Mouse (Mus musculus) CD4-positive, CD25-positive, alpha-beta regulatory T cell, adult 2 months (primary cell): Measurements from ENCODE around the gene Hmg20b.

Source experiments
- DNase-seq: peaks from one replicate; pipeline ENCODE4 v3.0.0-alpha.2; 2012; ENCODE audit warnings: low read depth, low spot score

Hmg20b gene

DNA sequence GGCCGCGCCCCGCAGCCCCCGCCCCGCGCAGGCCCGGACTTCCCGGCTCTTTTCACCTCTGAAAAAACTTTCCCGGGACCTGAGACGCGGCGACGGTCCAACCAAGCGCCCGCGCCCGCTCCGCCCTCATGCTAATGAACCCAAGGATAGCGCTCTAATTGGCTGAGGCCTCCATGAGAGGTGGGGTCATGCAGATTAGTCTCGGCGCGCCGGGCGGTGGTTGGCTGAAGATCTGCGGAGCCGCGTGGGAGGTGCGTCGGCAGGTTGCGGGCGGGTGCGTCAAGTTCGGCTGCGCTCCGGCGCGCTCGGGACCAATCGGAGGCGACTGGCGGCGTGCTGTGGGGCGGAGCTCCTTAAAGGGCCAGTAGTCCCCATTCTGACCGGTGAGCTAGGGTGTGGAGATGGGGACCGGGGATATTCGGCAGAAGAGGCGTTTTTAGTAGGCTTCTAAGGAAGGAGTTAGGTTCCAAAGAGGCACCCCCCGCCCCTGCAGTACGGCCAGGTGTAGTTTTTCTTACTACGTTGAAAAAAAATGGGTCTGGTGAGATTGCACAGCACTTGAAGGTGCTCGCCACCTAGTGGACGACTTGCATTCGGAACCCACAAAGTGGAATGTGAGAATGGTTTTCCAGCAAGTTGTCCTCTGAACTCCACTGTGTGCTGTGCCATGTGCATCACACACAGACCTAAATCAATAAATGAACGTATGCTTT, at the start of gene Hmg20b:
Hmg20b (minus strand) TSS at position 130 of the 713 bp plus-strand sequence.
- peak; percentile 100 for DNase-seq

DNA sequence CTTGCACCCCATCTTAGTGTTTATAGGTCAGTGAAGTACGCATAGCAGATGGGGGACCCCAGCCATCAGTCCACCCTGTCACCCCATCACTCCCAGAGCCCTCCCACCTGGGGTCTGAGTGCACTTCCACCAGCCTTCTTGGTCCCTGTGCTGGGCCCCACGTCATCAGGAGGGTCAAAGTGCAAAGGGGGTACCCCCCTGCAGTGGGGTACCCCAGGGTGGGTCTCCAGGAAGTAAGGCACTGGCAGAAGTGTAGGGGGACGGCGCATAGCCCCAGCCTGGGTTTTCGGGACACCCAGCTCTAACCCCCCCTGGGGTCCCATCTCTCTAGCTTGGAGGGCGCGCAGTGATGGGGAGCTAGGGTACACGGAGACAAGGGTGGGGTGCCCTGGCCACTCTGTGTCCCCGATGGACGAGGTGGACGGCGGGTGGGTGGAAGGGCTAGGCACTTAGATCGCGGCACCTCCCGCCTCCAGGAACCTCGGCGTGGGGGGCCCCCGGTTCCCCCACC, 49.6 kb upstream of the Hmg20b start:
- DNase-seq: no peak

DNA sequence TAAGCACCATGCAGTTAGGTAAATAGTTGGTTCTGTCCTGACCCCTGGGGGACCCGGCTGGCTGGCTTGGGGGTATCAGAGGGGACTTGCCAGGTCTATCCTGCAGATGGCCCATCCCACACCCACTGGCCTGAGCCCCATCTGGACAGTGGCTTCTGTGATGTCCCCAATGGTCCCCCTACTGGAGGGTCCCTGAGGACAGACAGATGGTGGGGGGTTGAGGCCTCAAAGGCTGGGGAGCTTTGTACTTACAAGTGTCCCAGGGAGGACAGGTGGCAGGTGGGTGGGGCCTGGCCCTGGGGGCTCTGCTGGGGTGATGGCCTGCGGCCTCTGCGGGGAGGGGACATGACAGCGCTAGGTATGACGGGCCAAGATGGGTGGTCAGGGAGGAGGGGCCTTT, 49.0 kb upstream of the Hmg20b start:
- no peak for DNase-seq

DNA sequence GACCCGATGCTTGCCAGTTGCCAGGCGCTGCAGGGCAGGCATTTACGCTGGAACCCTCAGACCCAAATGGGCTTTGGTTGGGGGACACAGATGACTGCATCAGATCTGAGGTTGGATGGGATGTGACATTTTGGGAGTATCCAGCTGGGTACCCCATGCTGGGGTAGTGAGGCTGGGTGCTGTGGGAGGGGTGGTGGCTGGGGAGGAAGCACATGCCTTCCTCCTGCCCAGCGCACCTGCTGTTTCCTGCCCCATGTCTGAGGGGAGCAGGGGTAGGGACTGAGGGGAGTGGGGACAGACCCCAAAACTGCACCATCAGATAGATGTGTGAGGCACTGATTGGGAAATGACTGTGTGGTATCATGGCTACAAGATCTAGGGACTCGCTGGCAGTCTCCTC, 46.5 kb upstream of the Hmg20b start:
- DNase-seq: no peak

DNA sequence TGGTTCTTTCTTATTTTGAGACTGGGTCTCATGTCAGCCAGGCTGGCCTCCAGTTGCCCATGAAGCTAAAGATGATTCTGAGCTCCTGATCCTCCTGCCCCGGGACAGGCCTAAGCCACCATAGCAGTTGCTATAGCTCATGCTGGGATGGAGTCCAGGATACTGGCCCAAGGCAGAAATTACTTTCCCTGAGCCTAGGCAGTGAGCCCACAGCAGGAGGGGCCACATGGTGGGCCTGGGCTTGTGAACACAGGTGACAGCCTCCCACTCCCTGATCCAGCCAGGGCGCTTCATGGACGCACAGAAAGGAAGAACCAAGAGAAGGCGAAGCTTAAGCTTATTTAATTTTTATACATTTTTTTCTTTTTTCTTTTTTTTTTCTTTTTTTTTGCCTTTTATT, 45.6 kb upstream of the Hmg20b start:
- no peak for DNase-seq

DNA sequence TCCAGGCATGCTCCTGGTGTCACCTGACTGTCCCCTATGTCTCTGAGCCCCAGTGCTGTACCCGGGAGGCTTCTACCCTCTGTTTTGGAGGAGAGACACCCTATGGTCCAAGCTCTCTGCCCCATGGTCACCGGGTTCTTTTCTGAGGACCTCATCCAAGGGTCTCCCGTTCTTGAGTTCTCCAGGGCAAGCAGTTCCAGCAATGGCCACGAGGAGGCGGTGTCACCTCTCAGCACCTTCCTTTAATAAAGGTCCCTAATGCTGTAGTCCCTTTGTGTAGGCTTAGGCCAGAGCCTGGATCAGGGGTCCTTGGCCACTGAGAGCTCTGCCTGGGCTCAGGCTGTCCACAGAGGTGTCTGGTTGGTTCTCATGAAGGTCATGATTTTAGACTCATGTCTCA, 44.8 kb upstream of the Hmg20b start:
- peak; percentile 89 for DNase-seq

DNA sequence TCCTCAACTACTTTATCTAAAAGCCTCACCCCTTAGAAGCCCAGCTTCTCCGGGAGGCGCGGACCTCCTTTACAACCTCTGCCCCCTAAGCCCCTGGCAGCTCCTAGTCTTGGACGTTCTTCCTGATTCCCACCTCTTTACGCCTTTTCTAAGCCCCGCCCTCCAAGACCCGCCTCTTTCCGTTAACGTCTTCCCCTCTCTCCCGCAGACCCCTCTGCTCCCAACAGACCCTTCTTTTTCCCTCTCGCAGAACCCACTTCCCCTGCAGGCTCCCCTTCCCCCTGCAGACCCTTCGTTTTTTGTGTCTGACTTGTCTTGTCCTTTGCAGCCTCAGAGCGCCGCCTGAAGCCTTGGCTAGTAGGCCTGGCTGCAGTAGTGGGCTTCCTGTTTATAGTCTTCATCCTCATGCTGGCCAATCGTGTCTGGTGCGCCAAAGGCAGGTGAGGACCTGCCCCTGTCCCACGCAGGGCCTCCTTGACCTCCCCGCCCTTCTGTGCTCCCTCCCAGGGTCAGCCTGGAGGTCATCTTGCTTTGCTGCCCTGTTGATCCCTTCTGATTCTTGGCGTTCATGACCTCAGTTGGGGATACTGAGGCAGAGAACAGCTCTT, 43.3 kb upstream of the Hmg20b start:
- peak; percentile 46 for DNase-seq

DNA sequence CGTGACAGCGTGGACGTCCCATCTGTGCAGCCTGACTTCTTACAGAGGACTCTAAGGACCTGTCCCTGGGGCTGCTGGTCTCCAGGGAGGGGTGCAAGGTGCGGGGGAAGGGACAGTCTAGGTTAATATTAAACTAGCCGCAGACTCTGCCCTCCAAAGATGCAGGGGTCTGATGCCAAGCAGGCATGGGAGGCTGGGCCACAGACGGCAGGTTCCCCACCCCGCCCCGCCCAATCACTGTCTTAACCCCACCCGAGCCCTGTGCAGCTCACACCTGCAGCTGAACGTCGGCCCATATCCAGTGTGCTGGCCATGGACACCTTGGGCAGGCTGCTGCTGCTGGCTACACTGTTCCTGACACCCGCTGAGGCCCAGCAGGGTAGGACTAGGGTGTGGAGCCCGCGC, 42.5 kb upstream of the Hmg20b start, which contains the start of gene Smim24:
Smim24 (plus strand) TSS at position 271 of the 405 bp plus-strand sequence.
- no peak for DNase-seq

DNA sequence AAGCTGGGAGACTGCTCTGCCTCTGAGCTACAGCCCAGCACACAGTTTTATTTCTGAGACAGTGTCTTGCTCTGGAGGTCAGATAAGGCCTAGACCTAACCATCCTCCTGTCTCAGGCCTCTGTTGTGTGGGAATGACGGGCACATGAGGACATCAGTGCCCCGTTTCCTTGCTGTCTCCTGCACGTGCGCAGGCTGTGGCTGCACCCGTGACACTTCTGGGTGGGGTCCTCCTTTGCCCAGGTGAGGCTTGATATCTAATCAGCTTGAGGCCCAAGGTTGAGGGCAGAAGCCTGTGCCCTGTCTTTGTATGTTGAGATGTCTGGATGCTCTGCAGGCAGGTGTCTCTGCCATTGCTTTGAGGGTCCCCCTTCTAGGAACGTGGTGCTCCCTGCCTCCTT, 42.0 kb upstream of the Hmg20b start:
- no peak for DNase-seq

DNA sequence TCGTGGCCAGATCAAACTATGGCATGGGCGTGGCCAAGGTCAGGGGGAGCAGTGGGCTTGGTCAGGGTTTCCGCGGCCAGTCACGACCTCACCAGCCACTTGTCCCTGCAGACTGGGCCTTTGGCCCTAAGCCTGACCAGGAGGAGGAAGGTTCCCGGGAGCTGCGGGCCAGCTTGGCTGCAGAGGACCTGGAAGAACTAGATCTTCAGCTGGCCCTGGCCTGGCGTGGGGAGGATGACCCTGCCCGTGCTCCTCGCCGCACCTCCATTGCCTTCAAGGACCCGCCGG, 40.3 kb upstream of the Hmg20b start:
- DNase-seq: no peak

DNA sequence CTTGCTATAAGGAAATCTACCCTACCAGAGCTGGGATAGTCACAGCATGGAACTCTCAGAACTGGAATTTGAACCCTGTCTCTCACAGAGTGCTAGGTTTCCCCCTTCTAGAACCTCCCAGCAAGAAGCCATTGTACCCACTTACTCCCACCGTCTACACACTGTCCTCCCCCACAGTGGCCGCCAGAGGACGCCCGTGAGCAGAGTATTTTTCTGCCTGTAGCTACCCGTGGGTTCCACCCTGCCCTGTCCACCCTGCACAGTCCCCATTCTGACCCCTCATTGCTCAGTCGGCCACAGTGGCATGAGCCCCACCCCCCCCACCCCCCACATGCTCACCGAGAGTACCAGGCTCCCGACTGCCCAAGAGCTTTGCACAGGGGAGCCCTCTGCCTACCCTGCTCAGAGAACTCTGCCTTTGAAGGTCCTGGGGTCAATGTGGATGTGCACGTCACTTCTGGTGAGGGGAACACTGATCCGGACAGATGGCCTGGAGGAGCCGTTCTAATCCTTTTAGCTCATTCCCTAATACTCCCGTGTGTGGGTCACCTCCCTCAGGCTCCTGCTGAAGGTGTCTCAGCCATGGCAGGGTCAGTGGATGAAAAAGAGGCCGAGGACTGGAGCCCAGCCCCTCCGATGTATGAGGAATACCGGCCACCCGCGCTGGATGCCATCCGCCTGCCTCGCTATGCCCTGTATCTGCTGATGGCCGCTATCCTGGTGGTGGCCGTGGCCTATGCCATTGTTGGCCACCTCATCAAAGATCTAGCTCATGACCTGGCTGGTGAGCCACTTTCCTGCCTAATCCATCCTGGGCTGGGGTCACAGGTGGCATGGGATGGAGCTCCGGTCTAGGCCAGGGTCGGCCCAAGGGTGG, 39.8 kb upstream of the Hmg20b start:
- DNase-seq: peak; percentile 82

DNA sequence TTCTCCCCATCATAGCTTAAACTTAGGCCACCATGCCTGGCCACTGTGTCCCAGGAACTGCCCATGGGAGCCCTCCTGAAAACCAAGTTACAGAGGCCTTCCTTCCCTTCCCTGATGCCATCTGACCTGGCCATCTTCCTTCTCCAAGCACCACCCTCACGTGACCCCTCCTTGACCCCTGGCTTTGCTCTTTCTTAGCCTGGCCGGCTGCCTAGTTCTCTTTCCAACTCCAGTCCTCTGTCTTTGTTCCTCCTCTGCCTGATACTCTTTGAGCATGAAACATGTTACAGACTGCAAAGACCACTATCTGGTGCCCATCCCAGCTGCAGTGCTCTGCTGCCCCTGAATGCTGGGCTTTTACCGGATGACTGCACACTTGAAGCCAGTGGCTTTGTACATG, 39.1 kb upstream of the Hmg20b start:
- no peak for DNase-seq

DNA sequence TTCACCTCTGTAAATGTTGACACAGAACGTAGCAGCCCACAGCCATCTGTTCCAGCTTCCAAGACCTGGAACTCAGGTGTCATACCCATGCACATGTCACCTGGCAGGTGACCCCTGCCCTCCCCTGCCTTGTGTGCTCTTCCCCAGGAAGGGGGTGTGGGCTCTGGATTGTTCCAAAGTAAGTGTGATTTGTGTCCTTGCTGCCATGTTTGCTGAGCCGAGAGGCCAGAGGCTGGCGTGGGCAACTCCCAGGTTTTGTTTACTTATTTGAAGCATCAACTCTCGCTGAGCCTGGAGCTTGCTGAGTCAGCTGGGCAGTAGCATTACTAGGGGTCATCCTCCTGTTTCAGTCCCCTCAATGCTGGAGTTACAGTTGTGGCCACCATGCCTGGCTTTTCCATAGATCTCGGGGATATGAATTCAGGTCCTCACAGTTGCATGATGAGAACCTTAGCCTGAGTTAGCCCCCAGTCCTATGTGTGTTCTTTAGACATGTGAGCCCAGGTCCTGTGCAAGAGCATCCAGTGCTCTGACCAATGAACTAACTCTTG, 38.3 kb upstream of the Hmg20b start, which contains the start of gene Gm48552:
Gm48552 (plus strand) TSS at position 501 of the 551 bp plus-strand sequence.
- no peak for DNase-seq

DNA sequence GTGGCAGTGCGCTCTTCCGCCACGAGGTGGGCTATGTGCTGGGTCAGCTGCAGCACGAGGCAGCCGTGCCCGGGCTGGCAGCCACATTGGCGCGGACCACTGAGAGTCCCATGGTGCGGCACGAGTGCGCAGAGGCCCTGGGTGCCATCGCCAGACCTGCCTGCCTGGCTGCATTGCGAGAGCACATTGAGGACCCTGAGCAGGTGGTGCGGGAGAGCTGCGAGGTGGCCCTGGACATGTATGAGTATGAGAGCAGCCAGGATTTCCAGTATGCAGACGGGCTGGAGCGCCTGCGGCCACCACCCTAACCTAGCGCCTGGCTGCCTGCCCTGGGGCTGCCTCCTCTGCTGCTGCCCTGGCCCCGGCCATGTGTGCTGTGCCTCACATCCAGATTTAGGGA, 37.4 kb upstream of the Hmg20b start:
- DNase-seq: no peak

DNA sequence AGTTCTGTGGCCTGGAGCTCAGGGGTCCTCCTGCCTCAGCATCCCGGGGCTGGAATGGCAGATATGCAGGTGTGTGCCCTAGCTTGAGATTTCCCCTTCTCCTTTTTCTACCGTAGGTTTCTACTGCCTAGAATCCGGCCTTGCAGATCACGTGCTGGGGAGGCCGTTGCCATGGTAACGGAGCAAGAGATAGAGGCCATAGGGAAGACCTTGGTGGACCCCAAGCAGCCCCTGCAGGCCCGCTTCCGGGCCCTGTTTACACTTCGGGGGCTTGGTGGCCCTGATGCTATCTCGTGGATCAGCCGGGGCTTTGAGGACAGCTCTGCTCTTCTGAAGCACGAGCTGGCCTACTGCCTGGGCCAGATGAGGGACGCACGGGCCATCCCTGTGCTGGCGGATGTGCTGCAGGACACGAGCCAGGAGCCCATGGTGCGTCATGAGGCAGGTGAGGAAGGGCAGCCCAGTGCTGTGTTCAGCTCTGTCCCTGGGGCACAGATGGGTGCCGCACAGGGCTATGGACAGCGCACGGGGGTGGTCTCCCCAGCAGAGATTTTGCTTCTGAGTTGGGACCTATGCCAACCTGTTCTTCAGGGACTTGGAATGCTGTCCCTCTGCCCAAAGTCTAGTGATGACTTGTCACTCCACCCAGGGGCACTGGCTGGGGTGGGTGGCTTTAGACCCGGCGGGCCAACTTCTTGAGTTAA, 35.5 kb upstream of the Hmg20b start:
- DNase-seq: no peak

DNA sequence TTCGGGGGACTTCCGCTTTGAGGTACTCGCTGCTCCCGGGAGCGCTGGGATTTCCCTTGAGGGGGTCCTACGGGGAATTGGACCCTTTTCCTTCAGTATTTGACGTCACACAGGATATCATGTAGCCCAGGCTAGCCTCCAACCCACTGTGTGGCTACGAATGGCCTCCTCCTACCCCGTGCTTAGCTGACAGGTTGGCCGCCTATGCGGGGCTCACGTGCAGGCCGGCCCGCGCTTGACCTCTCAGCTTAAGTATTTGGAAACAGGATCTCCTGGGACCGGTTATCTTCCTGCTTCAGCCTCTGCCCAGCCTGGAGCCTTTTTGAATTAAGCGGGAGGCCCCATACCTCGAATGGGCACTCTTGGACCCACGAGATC, 34.3 kb upstream of the Hmg20b start:
- DNase-seq: no peak

DNA sequence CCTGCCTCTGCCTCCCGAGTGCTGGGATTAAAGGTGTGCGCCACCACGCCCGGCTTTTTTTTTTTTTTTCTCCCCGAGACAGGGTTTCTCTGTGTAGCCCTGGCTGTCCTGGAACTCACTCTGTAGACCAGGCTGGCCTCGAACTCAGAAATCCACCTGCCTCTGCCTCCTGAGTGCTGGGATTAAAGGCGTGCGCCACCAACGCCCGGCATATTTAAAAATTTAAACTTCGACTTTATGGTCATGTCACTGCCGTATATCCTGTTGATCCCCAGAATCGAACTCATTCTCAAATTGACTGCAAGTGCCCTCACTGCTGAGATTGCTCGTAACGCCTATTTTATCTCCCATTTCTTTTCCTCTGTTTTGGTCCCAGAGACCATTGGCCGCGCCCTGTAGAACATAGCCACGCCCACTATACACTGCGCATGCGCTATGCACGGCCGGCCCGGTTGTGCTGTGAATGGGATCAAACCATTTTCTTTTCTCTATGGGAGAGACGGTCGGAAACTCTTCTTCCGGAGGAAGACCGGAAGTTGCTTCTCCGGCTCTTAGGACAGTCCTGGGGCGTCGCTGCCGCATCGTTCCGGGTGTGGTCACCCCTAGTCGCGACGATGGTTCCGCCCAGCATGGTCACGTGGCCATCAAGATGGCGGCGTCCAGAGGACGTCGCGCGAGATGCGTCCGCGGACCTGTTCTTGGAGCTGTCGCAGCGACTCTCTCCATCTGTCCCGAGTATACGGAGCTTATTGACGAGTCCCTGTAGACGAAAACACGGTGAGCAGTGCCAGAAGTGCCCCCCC, 33.7 kb upstream of the Hmg20b start, which contains the start of the genes Dohh and Gm48551:
Dohh (plus strand) TSS at position 627 of the 803 bp plus-strand sequence.
Gm48551 (plus strand) TSS at position 665 of the 803 bp plus-strand sequence.
- peak; percentile 99 for DNase-seq

DNA sequence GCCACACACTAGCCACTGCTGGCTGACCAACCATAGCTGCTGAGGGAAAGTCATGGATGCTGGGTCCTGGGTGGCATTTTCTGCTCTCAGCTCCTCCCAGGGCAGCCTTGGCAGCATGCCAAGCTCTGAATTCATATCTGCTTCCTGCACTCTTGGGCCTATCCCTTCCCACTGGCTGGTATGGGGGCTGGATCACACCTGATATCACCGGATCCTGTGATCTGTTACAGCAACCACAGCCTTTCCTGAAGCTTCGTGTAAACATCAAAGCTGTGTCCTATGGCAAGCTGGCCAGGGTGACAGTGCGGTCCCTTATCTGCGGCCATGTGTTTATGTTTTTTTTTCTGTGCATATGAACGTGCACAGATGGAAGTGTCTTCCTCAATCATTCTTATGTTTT, 31.8 kb upstream of the Hmg20b start:
- DNase-seq: peak; percentile 36

DNA sequence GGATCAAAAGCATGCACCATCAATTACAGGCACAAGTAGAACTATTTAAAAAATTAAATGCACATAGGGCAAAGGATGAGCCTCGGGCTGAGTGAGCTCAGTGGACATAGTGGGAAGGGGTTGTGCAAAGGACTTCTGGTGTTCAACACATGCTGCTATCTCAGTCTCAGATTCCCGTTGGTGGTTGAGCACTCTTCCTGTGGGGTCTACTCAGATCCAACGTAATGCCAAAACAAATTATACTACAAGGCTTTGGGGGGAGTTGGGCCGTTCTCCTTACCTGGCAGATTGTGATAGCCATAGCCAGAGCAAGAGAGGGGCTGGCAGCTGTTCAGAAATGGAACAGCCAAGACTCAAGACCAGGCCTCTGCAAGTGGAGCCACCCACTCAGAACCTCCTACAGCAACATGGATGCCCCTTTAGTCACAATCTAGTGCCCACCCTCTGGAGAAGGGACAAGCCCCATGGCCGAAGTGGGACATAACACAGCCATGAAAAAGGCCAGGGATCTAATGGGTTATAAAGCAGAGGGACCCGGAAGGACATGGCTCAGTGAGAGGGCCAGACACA, 29.6 kb upstream of the Hmg20b start:
- no peak for DNase-seq

DNA sequence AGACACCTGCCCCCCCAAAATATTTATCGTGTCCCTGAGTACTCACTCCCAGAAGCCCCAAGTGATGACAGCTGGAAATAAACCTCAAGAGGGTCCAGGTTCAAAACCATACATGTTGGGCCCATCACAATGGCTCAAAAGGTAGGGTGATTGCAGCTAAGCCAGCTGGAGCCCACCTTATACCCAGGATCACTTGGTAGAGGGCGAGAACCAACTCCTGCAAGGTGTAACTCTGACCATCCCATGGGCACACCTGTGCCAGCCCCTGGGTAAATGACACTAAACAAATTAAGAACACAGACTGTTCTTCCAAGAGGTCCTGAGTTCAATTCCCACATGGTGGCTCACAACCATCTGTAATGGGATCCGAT, 28.9 kb upstream of the Hmg20b start:
- no peak for DNase-seq
